Mouse (Mus musculus) forebrain, embryonic 11.5 days (tissue): ENCODE results near the gene Lrrc3c. TPM values are rescaled to one million over a fixed set of nuclear protein-coding genes. Genes with fewer than 3 reads are reported as not detected.

Source experiments
- ATAC-seq: fragments of 200-750 bp; cut with Nextera tagmentation; replicated peaks from 2 replicates; pipeline ENCODE4 v1.8.0; 2017; ENCODE audit warnings: moderate TSS enrichment; ENCODE audit not compliant: low FRiP score
- DNase-seq: peaks from one replicate; pipeline ENCODE4 v3.0.0-alpha.2; 2017; ENCODE audit warnings: low spot score
- H3K27ac ChIP-seq: fragments of 300-500 bp; sonication (generic); 2 replicates; pipeline ENCODE4 v1.5.1; 2014; ENCODE audit warnings: low read depth, low read length
- H3K27me3 ChIP-seq: fragments of 300-500 bp; sonication (generic); 2 replicates; pipeline ENCODE4 v1.6.1; 2014; ENCODE audit warnings: mild to moderate bottlenecking, low read length, mixed read lengths; ENCODE audit not compliant: control insufficient read depth, insufficient read depth
- H3K36me3 ChIP-seq: fragments of 300-500 bp; sonication (generic); 2 replicates; pipeline ENCODE4 v1.6.1; 2014; ENCODE audit warnings: mild to moderate bottlenecking, low read length, moderate library complexity, mixed read lengths; ENCODE audit not compliant: control insufficient read depth, insufficient read depth
- H3K4me1 ChIP-seq: fragments of 300-500 bp; sonication (generic); replicated peaks from 2 replicates; pipeline ENCODE4 v1.6.1; 2014; ENCODE audit warnings: low read length, mixed read lengths; ENCODE audit not compliant: control insufficient read depth, insufficient read depth
- H3K4me2 ChIP-seq: fragments of 300-500 bp; sonication (generic); 2 replicates; pipeline ENCODE4 v1.6.1; 2014; ENCODE audit warnings: low read depth, mild to moderate bottlenecking, low read length, moderate library complexity, mixed read lengths; ENCODE audit not compliant: severe bottlenecking
- H3K4me3 ChIP-seq: fragments of 300-500 bp; sonication (generic); 2 replicates; pipeline ENCODE4 v1.5.1; 2014; ENCODE audit warnings: low read depth, low read length
- H3K9ac ChIP-seq: fragments of 300-500 bp; sonication (generic); 2 replicates; pipeline ENCODE4 v1.6.1; 2014; ENCODE audit warnings: low read length
- H3K9me3 ChIP-seq: fragments of 300-500 bp; sonication (generic); 2 replicates; pipeline ENCODE4 v1.6.1; 2016; ENCODE audit warnings: low read length, mixed read lengths; ENCODE audit not compliant: control insufficient read depth
- WGBS: fragments of 180-500 bp; shearing (Covaris S2); extraction: QIAGEN DNeasy Blood & Tissue Kit; methylation state at CpG from one replicate; pipeline ENCODE4 v1.1.7; 2014; 5-methylcytosine and 5-hydroxymethylcytosine counted together
- polyA plus RNA-seq: library from polyadenylated mRNA; unstranded; fragments of >200 nt; fragmentation: Nextera tagmentation; extraction: Ambion mirVana; gene quantifications from 2 replicates; pipeline ENCODE4 v1.2.1, GENCODE M21; 2014

The Lrrc3c gene
- polyA plus RNA-seq, 1 experiment from 2014 or later: not detected

DNA sequence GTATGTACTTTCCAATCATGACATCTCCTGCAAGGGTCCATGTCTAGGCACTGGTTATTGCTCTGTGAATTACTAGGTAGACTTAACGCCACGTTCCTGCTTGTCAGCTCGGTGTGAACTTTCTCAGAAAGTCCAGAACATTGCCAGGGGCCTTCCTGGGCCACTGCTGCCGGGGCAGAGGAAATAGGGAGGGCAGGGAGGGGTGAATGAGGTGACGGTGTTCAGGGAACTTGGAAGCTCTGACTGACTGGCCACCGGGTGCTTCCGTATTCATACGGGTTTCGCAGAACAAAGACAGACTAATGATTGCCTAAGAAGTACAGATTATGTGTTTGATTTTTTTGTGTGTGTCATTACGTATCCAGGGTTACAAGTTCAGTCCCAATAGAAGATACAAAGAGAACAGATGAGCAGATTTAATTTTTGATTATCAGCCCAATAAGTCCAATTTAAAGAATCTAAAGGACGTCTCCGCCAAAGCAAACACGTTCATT, 34.1 kb upstream of the Lrrc3c start:
- Histone ChIP-seq H3K9me3 (no peaks in the 10 kb centered on the region), H3K27me3 (no peaks in the 10 kb centered on the region), H3K4me2 (no peak overlapping the region), H3K27ac (no peak overlapping the region), H3K9ac (no peak overlapping the region), H3K4me3 (no peak overlapping the region), H3K36me3 (no peaks in the 10 kb centered on the region), H3K4me1 (no peaks in the 10 kb centered on the region; the same call in 1 of the 2 replicates)
- ATAC-seq: no peak
- DNase-seq: no peak
- 75% methylated on average over 13 of the region's 13 CpGs for WGBS

DNA sequence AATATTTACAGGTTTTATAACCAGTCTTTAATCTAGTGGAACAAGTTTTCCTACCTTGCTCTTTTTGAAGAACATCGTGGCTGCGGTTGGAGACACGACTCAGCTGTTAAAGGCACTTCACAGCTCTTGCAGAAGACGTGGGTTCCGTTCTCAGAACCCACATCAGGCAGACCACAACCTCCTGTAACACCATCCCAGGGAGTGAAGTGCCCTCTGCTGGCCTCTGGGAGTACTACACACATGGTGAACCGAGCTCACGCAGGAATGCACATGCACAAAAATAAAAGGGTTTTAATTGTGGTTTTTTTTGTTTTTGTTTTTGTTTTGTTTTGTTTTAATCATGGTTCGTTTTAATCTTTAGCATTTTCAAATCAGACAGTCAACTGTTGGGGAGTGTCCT, 29.8 kb upstream of the Lrrc3c start:
- no peak overlapping the region for H3K9ac ChIP-seq
- H3K9me3 ChIP-seq: no peaks in the 10 kb centered on the region
- no peak overlapping the region for H3K4me2 ChIP-seq
- no peaks in the 10 kb centered on the region for H3K4me1 ChIP-seq
- H3K27ac ChIP-seq: no peak overlapping the region
- DNase-seq (no peak), ATAC-seq (no peak)
- 90% methylated on average over 8 of the region's 8 CpGs for whole genome bisulfite sequencing
- H3K36me3 ChIP-seq: no peaks in the 10 kb centered on the region
- no peak overlapping the region for H3K4me3 ChIP-seq
- H3K27me3 ChIP-seq: no peaks in the 10 kb centered on the region

DNA sequence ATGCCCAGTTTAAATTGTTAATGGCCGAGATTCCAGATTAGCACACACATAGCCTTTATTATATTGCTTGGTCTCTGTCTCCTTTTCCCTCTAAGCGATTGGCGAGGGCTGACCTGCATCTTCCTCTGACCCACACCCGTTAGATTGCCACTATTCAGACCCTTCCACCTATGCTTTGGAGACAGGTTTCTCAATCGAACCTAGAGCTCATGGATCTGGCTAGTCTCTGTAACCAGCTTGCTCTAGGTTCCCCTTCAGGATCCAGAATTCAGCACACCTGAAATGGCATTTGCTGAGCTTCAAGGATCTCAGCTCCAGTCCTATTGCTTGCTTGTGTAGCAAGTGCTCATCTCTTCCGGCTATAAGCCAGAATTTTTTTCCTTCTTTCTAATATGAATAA, 28.6 kb upstream of the Lrrc3c start:
- no peak overlapping the region for H3K4me3 ChIP-seq
- WGBS: 80% methylated on average over 6 of the region's 6 CpGs
- H3K4me2 ChIP-seq: no peak overlapping the region
- DNase-seq (no peak), ATAC-seq (no peak)
- H3K36me3 ChIP-seq: no peaks in the 10 kb centered on the region
- H3K9me3 ChIP-seq: no peaks in the 10 kb centered on the region
- H3K9ac ChIP-seq: no peak overlapping the region
- no peaks in the 10 kb centered on the region for H3K27me3 ChIP-seq
- H3K4me1 ChIP-seq: no peaks in the 10 kb centered on the region
- no peak overlapping the region for H3K27ac ChIP-seq

DNA sequence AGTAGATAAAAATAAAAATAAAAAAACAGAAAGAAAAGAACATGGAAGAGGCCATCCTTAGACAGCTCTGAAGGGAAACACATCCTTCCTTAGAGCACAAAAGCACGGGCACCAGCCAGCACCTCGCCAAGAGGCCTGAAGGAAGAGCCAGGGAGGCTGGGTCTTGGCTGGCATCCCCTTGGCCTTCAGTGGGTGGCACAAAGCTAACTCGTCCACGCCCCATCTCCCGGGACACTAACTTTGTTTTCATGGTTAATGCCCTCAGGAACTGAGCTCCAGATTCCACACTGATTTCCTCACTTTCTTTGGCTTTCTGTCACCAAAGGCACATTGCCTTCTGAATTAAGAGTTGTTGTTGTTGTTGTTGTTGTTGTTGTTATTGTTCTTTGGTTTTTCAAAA, 20.3 kb upstream of the Lrrc3c start:
- DNase-seq (no peak), ATAC-seq (no peak)
- Histone ChIP-seq H3K9ac (no peak overlapping the region), H3K9me3 (no peaks in the 10 kb centered on the region), H3K27me3 (no peaks in the 10 kb centered on the region), H3K36me3 (no peaks in the 10 kb centered on the region; the same call in 1 of the 2 replicates), H3K27ac (no peak overlapping the region), H3K4me1 (no peaks in the 10 kb centered on the region), H3K4me2 (no peak overlapping the region), H3K4me3 (no peak overlapping the region)
- WGBS: 87% methylated on average over 5 of the region's 5 CpGs

DNA sequence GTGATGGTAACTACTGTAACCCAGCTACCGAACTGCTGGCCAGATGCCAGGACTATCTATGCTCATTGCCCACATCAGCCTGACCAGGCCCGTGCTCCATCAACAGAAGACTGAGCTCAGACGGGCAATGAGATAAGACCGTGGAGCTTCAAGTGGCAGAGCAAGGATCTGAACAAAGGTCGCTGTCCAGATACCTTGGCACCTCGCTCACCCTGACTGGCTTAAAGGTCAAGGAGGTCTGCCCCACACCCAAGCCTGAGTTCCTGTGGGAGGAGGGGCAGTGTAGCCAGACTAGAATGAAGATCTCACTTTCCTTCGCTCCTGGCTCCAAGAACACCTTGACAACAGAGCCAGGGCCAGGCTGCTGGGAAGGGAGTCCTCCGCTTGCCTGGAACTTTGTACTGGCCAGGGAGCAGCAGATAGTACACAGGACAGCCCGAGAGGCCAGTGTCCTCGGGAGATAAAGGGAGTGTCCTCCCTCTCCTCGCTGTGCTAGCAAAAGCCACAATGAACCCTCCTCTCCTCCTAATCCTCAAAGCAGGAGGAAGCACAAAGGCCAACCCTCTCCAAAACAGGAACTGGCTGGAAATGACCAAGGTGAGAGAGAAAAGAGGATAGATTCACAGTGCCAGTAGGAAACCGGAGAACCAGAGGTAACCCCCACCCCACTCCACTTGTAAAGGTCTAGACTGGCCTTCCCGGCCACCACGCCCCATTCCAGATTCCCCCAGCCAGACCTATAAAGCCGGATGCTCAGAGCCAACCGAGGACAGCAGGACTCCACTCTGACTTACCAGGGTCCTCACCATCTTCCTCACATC, 17.6 kb upstream of the Lrrc3c start:
- no peak overlapping the region for H3K4me3 ChIP-seq
- H3K27me3 ChIP-seq: no peaks in the 10 kb centered on the region
- no peak overlapping the region for H3K27ac ChIP-seq
- WGBS: 70% methylated on average over 16 of the region's 16 CpGs
- H3K36me3 ChIP-seq: no peaks in the 10 kb centered on the region; the same call in 1 of the 2 replicates
- H3K9me3 ChIP-seq: no peaks in the 10 kb centered on the region
- no peak overlapping the region for H3K4me2 ChIP-seq
- H3K4me1 ChIP-seq: peaks cover 1% of the 10 kb centered on the region; the same call in 1 of the 2 replicates
- ATAC-seq (no peak), DNase-seq (no peak)
- no peak overlapping the region for H3K9ac ChIP-seq

DNA sequence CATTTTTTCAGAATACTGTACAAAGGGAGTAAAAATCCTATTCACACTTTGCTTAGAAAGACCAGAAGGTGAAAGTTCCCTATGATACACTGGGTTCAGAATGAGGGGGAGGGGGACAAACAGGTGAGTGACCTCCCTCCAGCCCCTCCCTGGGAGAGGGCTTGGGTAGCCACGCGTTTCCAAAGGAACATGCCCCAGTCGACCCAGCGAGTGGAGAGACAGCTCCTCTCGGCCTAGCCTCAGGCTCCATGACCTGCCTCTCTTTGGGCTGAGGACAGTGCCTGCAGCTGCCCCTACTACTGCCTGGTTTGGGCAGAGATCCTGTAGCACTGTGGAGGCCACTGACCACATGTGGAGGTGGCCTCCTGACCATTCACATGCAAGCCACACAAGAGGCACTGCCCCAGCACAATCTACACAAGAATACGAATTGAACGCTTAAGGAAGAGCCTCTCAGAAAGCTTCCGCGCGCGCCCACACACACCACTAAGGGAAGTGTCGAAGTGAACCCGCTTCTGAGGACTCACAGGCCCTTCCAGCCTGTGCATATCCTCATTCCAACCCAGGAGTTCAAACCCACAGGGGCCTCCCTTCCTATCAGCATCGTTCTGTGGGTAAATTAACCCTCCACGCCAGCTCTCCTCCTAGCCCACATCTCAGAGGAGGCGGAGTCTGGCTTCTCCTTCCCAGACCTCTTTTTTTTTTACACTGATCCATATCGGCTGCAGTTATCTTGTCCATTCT, 16.6 kb upstream of the Lrrc3c start:
- Histone ChIP-seq H3K4me3 (no peak overlapping the region), H3K27me3 (no peaks in the 10 kb centered on the region), H3K27ac (no peak overlapping the region), H3K9ac (no peak overlapping the region), H3K9me3 (no peaks in the 10 kb centered on the region), H3K4me2 (no peak overlapping the region), H3K4me1 (peaks cover 11% of the 10 kb centered on the region; the same call in 1 of the 2 replicates), H3K36me3 (no peaks in the 10 kb centered on the region; the same call in 1 of the 2 replicates)
- DNase-seq (no peak), ATAC-seq (no peak)
- 72% methylated on average over 17 of the region's 17 CpGs for WGBS

DNA sequence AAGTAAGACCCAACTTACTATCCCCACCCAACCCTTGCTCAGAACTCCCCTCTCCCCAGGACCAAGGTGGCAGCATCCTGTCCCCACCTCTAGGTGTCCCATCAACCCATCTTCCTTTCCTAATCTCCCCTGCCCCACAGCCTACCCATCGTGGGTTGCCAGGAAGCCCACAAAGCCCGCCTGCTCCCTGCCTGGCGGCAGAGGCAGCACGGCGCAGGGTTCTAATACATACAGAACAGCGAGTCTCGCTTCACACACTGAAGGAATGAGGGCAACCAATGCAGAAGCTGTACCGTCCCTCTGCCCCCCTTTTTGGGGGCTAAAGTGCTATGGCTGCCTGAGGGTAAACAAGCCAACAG, 16.1 kb upstream of the Lrrc3c start:
- Histone ChIP-seq H3K9ac (no peak overlapping the region), H3K4me3 (no peak overlapping the region), H3K4me2 (no peak overlapping the region), H3K27ac (no peak overlapping the region), H3K4me1 (peaks cover 11% of the 10 kb centered on the region; the same call in 1 of the 2 replicates), H3K36me3 (no peaks in the 10 kb centered on the region; the same call in 1 of the 2 replicates), H3K9me3 (no peaks in the 10 kb centered on the region), H3K27me3 (no peaks in the 10 kb centered on the region)
- 78% methylated on average over 8 of the region's 8 CpGs for WGBS
- ATAC-seq (no peak), DNase-seq (no peak)

DNA sequence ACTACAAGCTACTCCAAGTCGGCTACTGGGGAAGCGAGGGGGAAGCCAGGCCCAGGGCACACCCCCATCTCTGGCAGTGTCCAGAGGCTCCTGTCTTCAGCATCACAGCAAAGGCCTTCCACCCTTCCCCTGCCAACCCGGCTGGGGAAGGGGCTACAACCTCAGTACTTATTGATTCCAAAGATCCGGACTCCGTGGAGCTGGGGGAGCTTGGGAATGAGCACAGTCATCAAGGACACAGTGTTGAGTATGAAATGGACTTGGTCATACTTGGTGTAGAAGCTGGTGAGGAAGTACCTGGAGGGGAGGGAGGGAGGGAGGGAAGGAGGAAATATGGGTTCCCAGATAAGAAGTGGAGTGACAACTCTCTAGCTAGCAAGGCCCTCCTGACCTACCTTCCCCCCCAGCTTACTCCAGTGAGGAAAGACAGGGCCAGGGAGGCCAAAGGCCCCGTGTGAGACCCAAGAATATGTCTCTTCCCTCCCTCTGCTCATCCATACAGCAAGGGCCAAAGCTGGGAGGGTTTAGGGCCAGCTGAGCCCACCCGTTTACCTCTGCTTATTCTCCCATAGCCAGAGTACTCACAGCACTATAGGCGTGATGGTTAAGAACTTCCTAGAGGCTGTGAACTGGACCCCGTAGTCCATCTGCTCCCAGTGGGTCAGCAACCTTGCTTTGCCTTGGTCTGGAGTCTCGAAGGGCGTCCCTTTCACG, 15.4 kb upstream of the Lrrc3c start:
- H3K9ac ChIP-seq: no peak overlapping the region
- H3K9me3 ChIP-seq: no peaks in the 10 kb centered on the region
- DNase-seq (no peak), ATAC-seq (no peak)
- H3K36me3 ChIP-seq: no peaks in the 10 kb centered on the region; the same call in 1 of the 2 replicates
- peaks cover 14% of the 10 kb centered on the region for H3K4me1 ChIP-seq
- no peak overlapping the region for H3K4me2 ChIP-seq
- no peak overlapping the region for H3K4me3 ChIP-seq
- no peaks in the 10 kb centered on the region for H3K27me3 ChIP-seq
- whole genome bisulfite sequencing: 88% methylated on average over 12 of the region's 12 CpGs
- H3K27ac ChIP-seq: no peak overlapping the region
